In genomic region chr5:66612964-66613363, GRCm38 (mm10) we compare ENCODE assay signal across 15 mouse cellular contexts. TPM values are rescaled to one million over a fixed set of nuclear protein-coding genes. Genes with fewer than 3 reads are reported as not detected.
DNase-seq lines count a peak whose midpoint lies in the region; ATAC-seq lines count a peak whose summit lies in the region.
"Had no signal": no experiment of that assay in that cellular context is flagged by ENCODE, and none has a peak within 500 bp of the region (broad histone marks: within the 10 kb centered on the region; RNA-seq: fewer than 3 reads in every experiment).

No protein-coding gene starts in this region.

- H3K9me3 ChIP-seq in neural tube, embryonic 11.5 days (ENCODE audit: control insufficient read depth, low read length) = no peaks in the 10 kb centered on the region
- H3K9me3 ChIP-seq: heart, embryonic 13.5 days; liver, embryonic 13.5 days; stomach, embryonic 15.5 days had no signal

- no peak overlapping the region for H3K4me3 ChIP-seq in neural tube, embryonic 11.5 days (ENCODE audit: low read depth, low read length)
- H3K4me3 ChIP-seq: heart, embryonic 13.5 days; left cerebral cortex, adult 2 months; liver, embryonic 13.5 days; stomach, embryonic 15.5 days had no signal

- peak; percentile 48 to 59 for DNase-seq in cerebellum, postnatal 25 days
- DNase-seq in cerebellum, adult 11 months = no peak
- DNase-seq in kidney, adult 18-20 months = peak; percentile 22
- DNase-seq in kidney, adult 9 months = no peak
- DNase-seq in neural tube, embryonic 11.5 days (ENCODE audit: low spot score) = no peak
- no peak for DNase-seq in neural tube, embryonic 10.5 days (ENCODE audit: extremely low spot score, low spot score)
- peak; percentile 60 for DNase-seq in skeletal muscle tissue, adult 2 months (ENCODE audit: low read depth, low spot score)
- no peak for DNase-seq in urinary bladder, adult 18-20 months (ENCODE audit: low spot score in 2 of 2)
- DNase-seq: liver, embryonic 13.5 days; midbrain, embryonic 14.5 days had no signal

- H3K36me3 ChIP-seq in neural tube, embryonic 11.5 days (ENCODE audit: control insufficient read depth, insufficient read depth, low read length) = no peaks in the 10 kb centered on the region
- H3K36me3 ChIP-seq: heart, embryonic 13.5 days; liver, embryonic 13.5 days; stomach, embryonic 15.5 days had no signal

- WGBS in neural tube, embryonic 11.5 days = 39% methylated on average over 5 of the region's 5 CpGs

- H3K27me3 ChIP-seq in neural tube, embryonic 11.5 days (ENCODE audit: control insufficient read depth, insufficient read depth, low read length) = no peaks in the 10 kb centered on the region
- H3K27me3 ChIP-seq: heart, embryonic 13.5 days; stomach, embryonic 15.5 days had no signal

- H3K4me2 ChIP-seq in neural tube, embryonic 11.5 days (ENCODE audit: low read depth) = no peak overlapping the region
- H3K4me2 ChIP-seq: heart, embryonic 13.5 days; liver, embryonic 13.5 days; stomach, embryonic 15.5 days had no signal

- H3K4me1 ChIP-seq in neural tube, embryonic 11.5 days (ENCODE audit: control insufficient read depth, insufficient read depth, low read length) = peaks cover 25% of the 10 kb centered on the region

- H3K9ac ChIP-seq in neural tube, embryonic 11.5 days (ENCODE audit: low read length) = no peak overlapping the region
- H3K9ac ChIP-seq: heart, embryonic 13.5 days; liver, embryonic 13.5 days; stomach, embryonic 15.5 days had no signal

- ATAC-seq in neural tube, embryonic 11.5 days (ENCODE audit: insufficient read depth, low FRiP score, low TSS enrichment) = no peak
- ATAC-seq: CD4-positive, CD25-positive, alpha-beta regulatory T cell, adult 4 months; intestine, embryonic 16.5 days had no signal

- H3K27ac ChIP-seq in neural tube, embryonic 11.5 days (ENCODE audit: low read depth, low read length) = peak overlapping the region; percentile 34; the same call in 1 of the 2 replicates
- H3K27ac ChIP-seq: left cerebral cortex, adult 2 months; liver, embryonic 13.5 days; stomach, embryonic 15.5 days had no signal

RNA-seq across cellular contexts. Expression of gene Apbb2, which starts 5.6 kb away (rescaled TPM):
- polyA plus RNA-seq in neural tube, embryonic 11.5 days (2014; fragmentation: Nextera tagmentation; extraction: Ambion mirVana) = 48.6 and 52.6 TPM in 2 replicates

Comparison
In these comparisons a context has a peak if more than half of its experiments do, and no peak if none do; other contexts are left out.
1. DNase-seq: peak in cerebellum, postnatal 25 days (2 of 2), kidney, adult 18-20 months (single experiment) and skeletal muscle tissue, adult 2 months (single experiment); none in cerebellum, adult 11 months (single experiment), kidney, adult 9 months (single experiment), neural tube, embryonic 11.5 days (single experiment), neural tube, embryonic 10.5 days (single experiment) and urinary bladder, adult 18-20 months (0 of 2).